In genomic region chr17:27291176-27291575, GRCm38 (mm10) we compare ENCODE assay signal across 16 mouse cellular contexts.
DNase-seq lines count a peak whose midpoint lies in the region; ATAC-seq lines count a peak whose summit lies in the region.
"Had no signal": no experiment of that assay in that cellular context is flagged by ENCODE, and none has a peak within 500 bp of the region (broad histone marks: within the 10 kb centered on the region; RNA-seq: fewer than 3 reads in every experiment).

No protein-coding gene starts in this region.

- peaks cover 3% of the 10 kb centered on the region; the same call in 1 of the 2 replicates for H3K9me3 ChIP-seq in midbrain, embryonic 11.5 days (ENCODE audit: control insufficient read depth, low read length)
- peaks cover 4% of the 10 kb centered on the region for H3K9me3 ChIP-seq in midbrain, embryonic 13.5 days

- no peaks in the 10 kb centered on the region; the same call in 1 of the 2 replicates for H3K36me3 ChIP-seq in midbrain, embryonic 11.5 days (ENCODE audit: control insufficient read depth, insufficient read depth, low read length)
- H3K36me3 ChIP-seq in midbrain, embryonic 13.5 days = no peaks in the 10 kb centered on the region
- H3K36me3 ChIP-seq: embryonic facial prominence, embryonic 12.5 days; forebrain, embryonic 12.5 days; G1E; hindbrain, embryonic 10.5 days; intestine, embryonic 15.5 days had no signal

- peak; percentile 17 for DNase-seq in gastrocnemius, postnatal 10 days
- no peak for DNase-seq in gastrocnemius, postnatal 4 days (ENCODE audit: low spot score in 2 of 2)
- peak; percentile 35 for DNase-seq in midbrain, embryonic 11.5 days (ENCODE audit: low spot score, missing footprints)
- DNase-seq in urinary bladder, postnatal 10 days (ENCODE audit: low spot score) = peak; percentile 30
- DNase-seq in urinary bladder, adult 18-20 months (ENCODE audit: low spot score in 2 of 2) = no peak
- DNase-seq: adrenal gland, postnatal 10 days; forebrain, postnatal 0 days had no signal

- H3K4me2 ChIP-seq in midbrain, embryonic 11.5 days = no peak overlapping the region
- no peak overlapping the region for H3K4me2 ChIP-seq in midbrain, embryonic 13.5 days (replicated peaks)
- H3K4me2 ChIP-seq: embryonic facial prominence, embryonic 12.5 days; forebrain, embryonic 12.5 days; heart, embryonic 11.5 days; hindbrain, embryonic 14.5 days; intestine, embryonic 15.5 days had no signal

- H3K27me3 ChIP-seq in midbrain, embryonic 11.5 days (ENCODE audit: control insufficient read depth, insufficient read depth, low read length) = no peaks in the 10 kb centered on the region
- H3K27me3 ChIP-seq in midbrain, embryonic 13.5 days = no peaks in the 10 kb centered on the region
- H3K27me3 ChIP-seq: embryonic facial prominence, embryonic 12.5 days; intestine, embryonic 15.5 days had no signal

- 94% methylated on average over 14 of the region's 14 CpGs for WGBS in midbrain, embryonic 11.5 days
- WGBS in midbrain, embryonic 13.5 days = 90% methylated on average over 14 of the region's 14 CpGs

- H3K4me1 ChIP-seq in midbrain, embryonic 11.5 days (ENCODE audit: control insufficient read depth, insufficient read depth, low read length) = no peaks in the 10 kb centered on the region
- no peaks in the 10 kb centered on the region for H3K4me1 ChIP-seq in midbrain, embryonic 13.5 days (replicated peaks)
- H3K4me1 ChIP-seq: embryonic facial prominence, embryonic 12.5 days; forebrain, embryonic 12.5 days; intestine, embryonic 15.5 days had no signal

- no peak for ATAC-seq in midbrain, embryonic 11.5 days (ENCODE audit: low FRiP score)
- no peak for ATAC-seq in midbrain, embryonic 13.5 days
- ATAC-seq: forebrain, postnatal 0 days; intestine, embryonic 15.5 days had no signal

- no peak overlapping the region for H3K4me3 ChIP-seq in midbrain, embryonic 11.5 days (ENCODE audit: low read depth, low read length)
- no peak overlapping the region for H3K4me3 ChIP-seq in midbrain, embryonic 13.5 days (replicated peaks)
- H3K4me3 ChIP-seq: embryonic facial prominence, embryonic 12.5 days; forebrain, embryonic 12.5 days; heart, adult 2 months; hindbrain, embryonic 10.5 days; intestine, embryonic 15.5 days had no signal

- H3K9ac ChIP-seq in midbrain, embryonic 11.5 days (ENCODE audit: low read length) = no peak overlapping the region
- no peak overlapping the region for H3K9ac ChIP-seq in midbrain, embryonic 13.5 days (replicated peaks)
- H3K9ac ChIP-seq: embryonic facial prominence, embryonic 12.5 days; forebrain, embryonic 12.5 days; forebrain, postnatal 0 days; hindbrain, embryonic 14.5 days; intestine, embryonic 15.5 days had no signal

- no peak overlapping the region for H3K27ac ChIP-seq in midbrain, embryonic 11.5 days (ENCODE audit: low read depth, low read length)
- no peak overlapping the region for H3K27ac ChIP-seq in midbrain, embryonic 13.5 days
- H3K27ac ChIP-seq: embryonic facial prominence, embryonic 12.5 days; forebrain, embryonic 12.5 days; heart, adult 2 months; hindbrain, embryonic 10.5 days; hindbrain, embryonic 14.5 days; intestine, embryonic 15.5 days had no signal

Comparison
In these comparisons a context has a peak if more than half of its experiments do, and no peak if none do; other contexts are left out.
1. DNase-seq: peak in gastrocnemius, postnatal 10 days (single experiment), midbrain, embryonic 11.5 days (single experiment) and urinary bladder, postnatal 10 days (single experiment); none in gastrocnemius, postnatal 4 days (0 of 2) and urinary bladder, adult 18-20 months (0 of 2).